Mouse (Mus musculus) cerebellum, adult 2 months (tissue): ENCODE data around the gene Fzd7. TPM values are rescaled to one million over a fixed set of nuclear protein-coding genes. Genes with fewer than 3 reads are reported as not detected.

Experiments
- DNase-seq, 2 experiments: peaks; one replicate each; pipeline ENCODE4 v3.0.0; 2021
- H3K27ac ChIP-seq: fragments of 200-500 bp; 2 replicates; pipeline ENCODE4 v1.5.1; 2012; ENCODE audit warnings: low read length, control low read depth, inconsistent platforms; ENCODE audit not compliant: insufficient read depth
- H3K27me3 ChIP-seq: fragments of 200-500 bp; 2 replicates; pipeline ENCODE4 v1.6.1; 2012; ENCODE audit warnings: inconsistent platforms, mild to moderate bottlenecking, low read length, moderate library complexity; ENCODE audit not compliant: control insufficient read depth, insufficient read depth
- H3K4me1 ChIP-seq: fragments of 200-500 bp; 2 replicates; pipeline ENCODE4 v1.6.1; 2011; ENCODE audit warnings: low read length; ENCODE audit not compliant: control insufficient read depth, insufficient read depth
- H3K4me3 ChIP-seq: fragments of 200-500 bp; replicated peaks from 2 replicates; pipeline ENCODE3; 2011; ENCODE audit warnings: mild to moderate bottlenecking, low read depth, low read length, control low read depth; ENCODE audit not compliant: insufficient read depth
- CTCF ChIP-seq: fragments of 200-500 bp; IDR thresholded peaks from 2 replicates; pipeline ENCODE4 v1.5.1; 2011; ENCODE audit warnings: low read depth, mild to moderate bottlenecking, control low read depth, low read length, moderate library complexity, borderline replicate concordance; ENCODE audit not compliant: insufficient read depth
- POLR2A ChIP-seq: fragments of 200-500 bp; IDR thresholded peaks from 2 replicates; pipeline ENCODE4 v1.6.1; 2011; ENCODE audit warnings: low read length, control low read depth, borderline replicate concordance; ENCODE audit not compliant: insufficient read depth
- WGBS: fragments of 180-500 bp; shearing (Covaris S2); methylation state at CpG from one replicate; pipeline ENCODE4 v1.1.7; 2018; 5-methylcytosine and 5-hydroxymethylcytosine counted together
- polyA plus RNA-seq: library from polyadenylated mRNA; depleted of rRNA; stranded (reverse); fragments of >200 nt; gene quantifications from 2 replicates; pipeline ENCODE4 v1.2.3, GENCODE M21; 2012; rRNA removed

Gene Fzd7
- polyA plus RNA-seq, 1 experiment, result 25.0 TPM

DNA sequence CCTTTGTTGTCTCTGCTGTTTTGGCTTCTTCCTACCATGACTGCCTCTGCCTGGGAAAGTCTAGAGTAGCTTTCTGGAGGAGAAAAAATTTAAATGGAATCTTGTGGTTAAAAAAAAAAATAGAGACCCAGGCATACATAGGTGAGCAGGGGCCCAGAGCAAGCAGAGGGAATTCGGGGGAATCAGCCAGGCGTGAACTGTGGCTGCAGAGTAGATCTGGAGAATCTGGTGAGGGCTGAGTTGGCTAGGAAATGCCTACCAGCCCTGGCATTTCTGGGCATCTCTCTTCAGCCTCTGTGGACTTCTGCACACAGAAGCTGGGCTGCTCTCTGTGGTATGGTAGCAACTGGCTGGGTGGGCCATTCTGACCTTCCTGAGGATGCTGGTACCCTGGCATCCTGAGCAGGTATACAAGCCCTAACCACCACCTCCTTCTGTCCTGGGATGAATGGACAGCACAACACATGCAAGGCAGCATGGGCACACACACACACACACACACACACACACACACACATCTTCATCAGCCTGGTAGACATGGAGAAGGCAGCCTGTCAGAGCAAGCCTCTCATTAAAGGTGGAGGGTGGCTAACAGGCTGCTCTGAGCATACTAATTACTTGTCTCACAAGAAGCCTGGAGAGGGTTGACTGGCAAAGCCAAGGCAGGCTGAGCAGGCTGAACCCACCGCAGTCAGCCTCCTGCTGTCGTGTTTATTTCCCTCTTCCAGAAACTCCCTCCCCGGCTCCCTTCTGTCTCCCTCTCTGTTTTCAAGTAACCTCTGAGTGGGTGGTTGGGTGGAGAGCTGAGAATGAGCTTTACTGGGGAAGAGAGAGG is 53.0 kb downstream of the Fzd7 start:
- Histone ChIP-seq H3K27ac (peak overlapping the region; percentile 4; the same call in 1 of the 2 replicates), H3K4me1 (peaks cover 8% of the 10 kb centered on the region), H3K4me3 (no peak overlapping the region), H3K27me3 (no peaks in the 10 kb centered on the region)
- no peak for TF ChIP-seq CTCF
- no peak for TF ChIP-seq POLR2A
- peak; percentile 28 to 30 for DNase-seq
- 33% methylated on average over 5 of the region's 5 CpGs for WGBS

Other genes with a start within 250 kb of the Fzd7 start
- 74.1 and 84.0 TPM in 2 replicates for gene Als2, start 245.2 kb upstream of the Fzd7 start, polyA plus RNA-seq
- gene Cdk15, start 225.5 kb upstream of the Fzd7 start, polyA plus RNA-seq, result 0.48 and 0.49 TPM in 2 replicates
- 4.7 and 5.7 TPM in 2 replicates for gene Gm973, start 33.8 kb downstream of the Fzd7 start, polyA plus RNA-seq
- 110 and 116 TPM in 2 replicates for gene Sumo1, start 188.4 kb downstream of the Fzd7 start, polyA plus RNA-seq
- 22.5 and 25.8 TPM in 2 replicates for gene Nop58, start 202.5 kb downstream of the Fzd7 start, polyA plus RNA-seq